Comparison of ENCODE assay signal across 9 mouse cellular contexts in genomic region chr8:110711271-110711934, GRCm38 (mm10). TPM values are rescaled to one million over a fixed set of nuclear protein-coding genes. Genes with fewer than 3 reads are reported as not detected.
A peak's percentile ranks its signal among the peaks of the same experiment; 100 is the strongest.
DNase-seq lines count a peak whose midpoint lies in the region; ATAC-seq lines count a peak whose summit lies in the region.
"Had no signal": no experiment of that assay in that cellular context is flagged by ENCODE, and none has a peak within 500 bp of the region (broad histone marks: within the 10 kb centered on the region; RNA-seq: fewer than 3 reads in every experiment).

No protein-coding gene starts in this region.

- no peak overlapping the region for H3K9ac ChIP-seq in intestine, embryonic 14.5 days (ENCODE audit: low read length)
- no peak overlapping the region for H3K9ac ChIP-seq in liver, embryonic 16.5 days (ENCODE audit: low read depth, low read length)
- no peak overlapping the region for H3K9ac ChIP-seq in midbrain, embryonic 13.5 days (replicated peaks)

- peaks cover 22% of the 10 kb centered on the region; the same call in 1 of the 2 replicates for H3K36me3 ChIP-seq in intestine, embryonic 14.5 days (ENCODE audit: control insufficient read depth, insufficient read depth, low read length)
- H3K36me3 ChIP-seq in liver, embryonic 16.5 days (ENCODE audit: control insufficient read depth, insufficient read depth): peaks cover 3% of the 10 kb centered on the region
- peaks cover 56% of the 10 kb centered on the region for H3K36me3 ChIP-seq in midbrain, embryonic 13.5 days

- no peak for ATAC-seq in intestine, embryonic 14.5 days (replicated peaks; ENCODE audit: low FRiP score, low TSS enrichment, low read depth)
- peak; percentile 51; the same call in 1 of the 2 replicates for ATAC-seq in liver, embryonic 16.5 days (ENCODE audit: low read depth)
- no peak for ATAC-seq in midbrain, embryonic 13.5 days

- no peaks in the 10 kb centered on the region for H3K27me3 ChIP-seq in intestine, embryonic 14.5 days (replicated peaks; ENCODE audit: control insufficient read depth, insufficient read depth, low read length)
- H3K27me3 ChIP-seq in liver, embryonic 16.5 days (ENCODE audit: control insufficient read depth, insufficient read depth, low read depth, low read length): no peaks in the 10 kb centered on the region
- no peaks in the 10 kb centered on the region for H3K27me3 ChIP-seq in midbrain, embryonic 13.5 days

- H3K4me3 ChIP-seq in intestine, embryonic 14.5 days (ENCODE audit: low read depth, low read length): no peak overlapping the region
- no peak overlapping the region for H3K4me3 ChIP-seq in liver, embryonic 16.5 days (ENCODE audit: low read depth, low read length)
- no peak overlapping the region for H3K4me3 ChIP-seq in midbrain, embryonic 13.5 days (replicated peaks)

- 78% methylated on average over 13 of the region's 13 CpGs for WGBS in intestine, embryonic 14.5 days
- WGBS in liver, embryonic 16.5 days (ENCODE audit: insufficient replicate concordance): 55% methylated on average over 13 of the region's 13 CpGs
- WGBS in midbrain, embryonic 13.5 days: 82% methylated on average over 13 of the region's 13 CpGs

- H3K9me3 ChIP-seq in intestine, embryonic 14.5 days (ENCODE audit: control insufficient read depth, low read length): no peaks in the 10 kb centered on the region
- no peaks in the 10 kb centered on the region for H3K9me3 ChIP-seq in liver, embryonic 16.5 days (replicated peaks; ENCODE audit: control insufficient read depth, low read length)
- no peaks in the 10 kb centered on the region for H3K9me3 ChIP-seq in midbrain, embryonic 13.5 days

- peak overlapping the region; percentile 24 for H3K27ac ChIP-seq in intestine, embryonic 14.5 days (ENCODE audit: low read depth)
- no peak overlapping the region for H3K27ac ChIP-seq in liver, embryonic 16.5 days (ENCODE audit: low read length)
- no peak overlapping the region for H3K27ac ChIP-seq in midbrain, embryonic 13.5 days
- H3K27ac ChIP-seq: macrophage had no signal

- H3K4me1 ChIP-seq in intestine, embryonic 14.5 days (replicated peaks; ENCODE audit: control insufficient read depth, insufficient read depth, low read length): peaks cover 32% of the 10 kb centered on the region
- H3K4me1 ChIP-seq in liver, embryonic 16.5 days (ENCODE audit: control insufficient read depth, low read depth, low read length): no peaks in the 10 kb centered on the region
- peaks cover 28% of the 10 kb centered on the region for H3K4me1 ChIP-seq in midbrain, embryonic 13.5 days (replicated peaks)

- DNase-seq in adrenal gland, postnatal 25 days: peak; percentile 35
- DNase-seq in heart, adult 11 months: peak; percentile 98
- no peak for DNase-seq in intestine, embryonic 14.5 days (ENCODE audit: low spot score)
- no peak for DNase-seq in ovary, postnatal 36 days (ENCODE audit: low spot score)
- no peak for DNase-seq in layer of hippocampus, adult 9-10 months (ENCODE audit: low spot score)
- DNase-seq: spleen, adult 18-20 months had no signal

- H3K4me2 ChIP-seq in intestine, embryonic 14.5 days (ENCODE audit: low read length): no peak overlapping the region
- H3K4me2 ChIP-seq in liver, embryonic 16.5 days (ENCODE audit: low read depth, low read length): no peak overlapping the region
- no peak overlapping the region for H3K4me2 ChIP-seq in midbrain, embryonic 13.5 days (replicated peaks)

RNA-seq across cellular contexts. Expression of gene Mtss1l, which starts 9.9 kb away (rescaled TPM):
- 23.9 and 27.7 TPM in 2 replicates for total RNA-seq in adrenal gland, postnatal 25 days (2021)
- polyA plus RNA-seq in intestine, embryonic 14.5 days (2014; fragmentation: Nextera tagmentation; extraction: Ambion mirVana): 9.9 and 10.4 TPM in 2 replicates
- polyA plus RNA-seq in liver, embryonic 16.5 days (2015; fragmentation: Nextera tagmentation; extraction: Ambion mirVana): 0.53 and 0.57 TPM in 2 replicates
- 13.7 and 16.6 TPM in 2 replicates for polyA plus RNA-seq in midbrain, embryonic 13.5 days (2015; fragmentation: Nextera tagmentation; extraction: Ambion mirVana)

Comparison
In these comparisons a context has a peak if more than half of its experiments do, and no peak if none do; other contexts are left out.
1. DNase-seq: peak in adrenal gland, postnatal 25 days (single experiment) and heart, adult 11 months (single experiment); none in intestine, embryonic 14.5 days (single experiment), ovary, postnatal 36 days (single experiment) and layer of hippocampus, adult 9-10 months (single experiment).